Mouse (Mus musculus) left cerebral cortex, adult 2 months (tissue): ENCODE measurements around the gene Itgb3. TPM values are rescaled to one million over a fixed set of nuclear protein-coding genes. Genes with fewer than 3 reads are reported as not detected.

ENCODE experiments used
- DNase-seq, 2 experiments: peaks; one replicate each; pipeline ENCODE4 v3.0.0; 2021 to 2022; ENCODE audit warnings: low spot score in 2 of 2, mixed read lengths in 1 of 2; ENCODE audit errors: extremely low spot score in 1 of 2
- H3K27ac ChIP-seq: fragments of 200-600 bp; 2 replicates; pipeline ENCODE4 v1.8.1; 2022
- H3K4me3 ChIP-seq: fragments of 200-600 bp; 2 replicates; pipeline ENCODE4 v1.8.1; 2022
- CTCF ChIP-seq: fragments of 200-600 bp; IDR thresholded peaks from 2 replicates; pipeline ENCODE4 v1.8.1; 2022; ENCODE audit warnings: antibody characterized with exemption, mild to moderate bottlenecking, moderate library complexity
- intact Hi-C: fragments of 180-260 bp; cut with DNase I; formaldehyde crosslinking; loops from one replicate; pipeline ENCODE4 v1.15.1; 2025
- total RNA-seq, 2 experiments: library from RNA; stranded (reverse); gene quantifications; 2 replicates each; pipeline ENCODE4 v1.2.3; 2021

The Itgb3 gene
- total RNA-seq, 2 experiments from 2014 or later, result 2.9 to 3.4 TPM

- no peak for TF ChIP-seq CTCF
These were observed 35.7 kb upstream of the Itgb3 start for GRCm38 (mm10) chr11:104572091-104572490.

GRCm38 (mm10) chr11:104572566-104572965 lies 35.2 kb upstream of the Itgb3 start:
- intact Hi-C loops, result no loop called here
- Histone ChIP-seq H3K27ac (no peak overlapping the region), H3K4me3 (no peak overlapping the region)
- no peak for TF ChIP-seq CTCF
- no peak for DNase-seq

More at GRCm38 (mm10) chr11:104572091-104572490, 35.7 kb upstream of the Itgb3 start:
- H3K4me3 ChIP-seq, result no peak overlapping the region
- DNase-seq, result no peak
- intact Hi-C loops, result no loop called here
- no peak overlapping the region for H3K27ac ChIP-seq

GRCm38 (mm10) chr11:104576772-104577612 lies 30.8 kb upstream of the Itgb3 start:
- DNase-seq, result no peak
- H3K27ac ChIP-seq, result no peak overlapping the region
- intact Hi-C loops, result no loop called here
- H3K4me3 ChIP-seq, result no peak overlapping the region
- no peak for TF ChIP-seq CTCF

GRCm38 (mm10) chr11:104578074-104578473 lies 29.7 kb upstream of the Itgb3 start:
- Histone ChIP-seq H3K4me3 (no peak overlapping the region), H3K27ac (no peak overlapping the region)
- no peak for TF ChIP-seq CTCF
- DNase-seq, result no peak
- intact Hi-C loops, result no loop called here

- intact Hi-C loops, result no loop called here
- Histone ChIP-seq H3K4me3 (no peak overlapping the region), H3K27ac (no peak overlapping the region; the same call in 1 of the 2 replicates)
- no peak for DNase-seq
- TF ChIP-seq CTCF, result no peak
These were observed 28.7 kb upstream of the Itgb3 start for GRCm38 (mm10) chr11:104579084-104579483.

- no peak overlapping the region for H3K4me3 ChIP-seq
- no peak for DNase-seq
- no peak overlapping the region for H3K27ac ChIP-seq
- intact Hi-C loops, result no loop called here
- no peak for TF ChIP-seq CTCF
These were observed 28.2 kb upstream of the Itgb3 start for GRCm38 (mm10) chr11:104579575-104579974.

GRCm38 (mm10) chr11:104580091-104580490 lies 27.7 kb upstream of the Itgb3 start:
- H3K27ac ChIP-seq, result no peak overlapping the region

GRCm38 (mm10) chr11:104580606-104581005 lies 27.2 kb upstream of the Itgb3 start:
- intact Hi-C loops, result no loop called here
- no peak overlapping the region for H3K27ac ChIP-seq
- no peak overlapping the region for H3K4me3 ChIP-seq
- no peak for TF ChIP-seq CTCF
- no peak for DNase-seq

More at GRCm38 (mm10) chr11:104580091-104580490, 27.7 kb upstream of the Itgb3 start:
- no peak overlapping the region for H3K4me3 ChIP-seq
- intact Hi-C loops, result no loop called here
- no peak for DNase-seq
- TF ChIP-seq CTCF, result no peak

GRCm38 (mm10) chr11:104581446-104582307 lies 26.1 kb upstream of the Itgb3 start:
- DNase-seq, result no peak
- peak overlapping the region; percentile 25 for H3K4me3 ChIP-seq
- TF ChIP-seq CTCF, result no peak
- intact Hi-C loops, result no loop called here
- no peak overlapping the region for H3K27ac ChIP-seq

- Histone ChIP-seq H3K4me3 (no peak overlapping the region), H3K27ac (no peak overlapping the region)
- intact Hi-C loops, result no loop called here
- no peak for DNase-seq
- no peak for TF ChIP-seq CTCF
These were observed 25.5 kb upstream of the Itgb3 start for GRCm38 (mm10) chr11:104582308-104582606.

GRCm38 (mm10) chr11:104582630-104583364 lies 25.0 kb upstream of the Itgb3 start:
- TF ChIP-seq CTCF, result no peak
- Histone ChIP-seq H3K4me3 (no peak overlapping the region), H3K27ac (no peak overlapping the region)
- no peak for DNase-seq
- intact Hi-C loops, result no loop called here

GRCm38 (mm10) chr11:104585495-104585894 lies 22.3 kb upstream of the Itgb3 start:
- Histone ChIP-seq H3K27ac (no peak overlapping the region), H3K4me3 (no peak overlapping the region)
- intact Hi-C loops, result no loop called here
- no peak for TF ChIP-seq CTCF
- DNase-seq, result no peak
